Mouse (Mus musculus) inflammation-experienced regulatory T-cells, adult 6 months (primary cell): ENCODE data around the gene H2-M5. TPM values are rescaled to one million over a fixed set of nuclear protein-coding genes. Genes with fewer than 3 reads are reported as not detected.
"Not testable (repeated sequence)": the region's sequence is repeated elsewhere in the genome, so short reads cannot be mapped to it uniquely, and the experiment has no call there.

ENCODE experiments used
- ATAC-seq: one replicate; pipeline ENCODE4 v1.8.0; 2017
- polyA plus RNA-seq, 3 experiments: library from polyadenylated mRNA; unstranded; fragments of 100-300 nt; shearing (Covaris generic); gene quantifications; one replicate each; pipeline ENCODE4 v1.2.1; 2017

H2-M5 gene
- polyA plus RNA-seq = under 1 TPM in 2 of 3 experiments, not detected in 1; 0.16 to 0.39 TPM

- ATAC-seq = no peak
Observed at GRCm38 (mm10) chr17:36989437-36989836, at the start of gene H2-M5. Gene H2-M5 (minus strand): TSS chr17:36989537.

DNA sequence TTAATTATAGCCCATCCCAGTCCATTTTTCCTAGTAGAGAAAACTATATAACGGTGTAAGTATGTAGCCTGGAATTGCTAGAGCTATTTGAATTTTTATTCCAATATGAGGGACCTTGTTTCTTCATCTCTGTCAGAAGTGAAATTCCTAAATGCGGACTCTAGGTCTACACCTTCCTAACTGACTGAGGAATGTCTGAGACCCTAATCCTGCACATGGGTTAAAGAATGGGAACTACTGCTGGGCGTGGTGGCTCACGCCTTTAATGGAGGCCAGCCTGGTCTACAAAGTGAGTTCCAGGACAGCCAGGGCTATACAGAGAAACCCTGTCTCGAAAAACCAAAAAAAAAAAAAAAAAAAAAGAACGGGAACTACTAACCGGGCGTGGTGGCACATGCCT, 39.8 kb upstream of the H2-M5 start:
- ATAC-seq = no peak

- ATAC-seq = peak; percentile 96
Observed at GRCm38 (mm10) chr17:37028683-37029120, 39.4 kb upstream of the H2-M5 start.

DNA sequence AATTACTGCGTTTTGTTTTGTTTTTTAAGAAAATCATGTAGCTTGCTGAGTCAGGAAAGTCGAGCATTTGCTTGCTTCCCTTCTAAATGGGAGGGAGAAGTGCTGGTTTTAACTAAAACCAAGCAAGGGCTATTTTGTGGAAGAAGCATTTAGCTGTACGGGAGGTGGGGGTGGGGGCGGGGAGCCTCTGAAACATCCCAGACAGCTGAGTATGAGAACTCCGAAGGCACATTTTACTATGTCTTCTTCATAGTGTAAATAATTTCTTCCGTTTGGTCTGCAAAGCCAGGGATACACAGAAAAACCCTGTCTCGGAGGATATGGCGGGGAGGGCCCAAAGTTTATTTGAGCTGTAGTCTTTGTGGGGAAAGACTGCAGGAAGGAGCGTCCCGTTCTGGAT, 38.9 kb upstream of the H2-M5 start:
- no peak for ATAC-seq

GRCm38 (mm10) chr17:37027486-37027885, 38.1 kb upstream of the H2-M5 start:
- no peak for ATAC-seq

DNA sequence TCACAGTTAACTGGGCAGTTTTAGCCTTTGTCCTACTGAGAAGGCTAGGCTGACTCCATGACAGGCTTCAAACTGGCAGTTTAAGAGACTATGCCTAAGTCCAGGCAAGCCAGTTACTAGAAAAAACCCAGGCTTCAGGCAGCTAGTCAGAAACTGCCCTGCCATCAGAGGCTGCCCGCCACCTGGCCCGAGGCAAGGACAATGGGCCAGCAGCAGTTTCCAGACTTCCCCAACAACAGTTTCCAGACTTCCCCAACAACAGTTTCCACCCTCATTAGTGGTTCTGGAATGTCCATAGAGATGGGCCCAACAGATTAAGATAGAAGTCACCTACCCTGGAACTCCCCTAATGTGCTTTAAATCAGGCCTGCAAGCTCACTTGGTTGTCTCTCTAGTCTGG, 37.1 kb upstream of the H2-M5 start:
- ATAC-seq = no peak

- no peak for ATAC-seq
Observed at GRCm38 (mm10) chr17:37022628-37023576, 33.6 kb upstream of the H2-M5 start, which contains the start of gene Mog. Gene Mog (minus strand): TSS chr17:37023398.

GRCm38 (mm10) chr17:37019242-37019641, 29.9 kb upstream of the H2-M5 start:
- ATAC-seq = not testable (repeated sequence)

DNA sequence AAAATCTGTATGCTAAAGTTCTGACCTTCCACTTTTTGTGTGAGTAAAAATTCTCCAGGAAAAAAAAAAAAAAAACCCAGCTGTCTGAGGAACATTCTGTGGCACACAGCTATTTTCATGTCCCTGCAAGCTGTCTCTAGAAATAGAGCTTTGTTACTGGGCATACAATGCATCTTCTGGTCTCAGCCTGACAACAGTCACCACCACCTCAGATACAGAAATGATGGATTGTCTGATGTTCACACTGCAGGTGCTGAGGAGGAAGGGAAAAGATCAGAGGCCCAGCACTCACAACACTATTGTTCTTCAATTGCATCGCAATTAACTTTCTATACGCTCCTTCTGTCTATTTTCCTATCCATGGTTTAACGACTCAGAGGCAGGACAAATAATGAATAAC, 29.0 kb upstream of the H2-M5 start:
- no peak for ATAC-seq

GRCm38 (mm10) chr17:37016333-37016732, 27.0 kb upstream of the H2-M5 start:
- ATAC-seq = no peak

DNA sequence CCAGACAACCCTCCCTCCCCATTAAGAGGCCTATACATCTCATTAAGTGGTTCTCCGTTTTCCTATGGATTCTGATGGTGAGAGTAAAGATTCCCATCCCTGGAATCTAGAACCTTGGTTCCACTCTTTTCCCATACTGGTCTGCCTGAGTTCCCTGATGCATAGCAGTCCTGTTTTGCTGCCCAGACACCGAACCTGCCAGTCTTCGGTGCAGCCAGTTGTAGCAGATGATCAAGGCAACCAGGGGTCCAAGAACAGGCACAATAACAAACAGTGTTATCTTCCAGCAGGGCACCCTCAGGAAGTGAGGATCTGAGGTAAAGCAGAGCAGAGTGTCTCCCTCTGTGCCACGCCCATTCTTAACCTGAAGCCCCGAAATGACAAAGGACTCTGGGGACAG, 22.8 kb upstream of the H2-M5 start:
- ATAC-seq = no peak

DNA sequence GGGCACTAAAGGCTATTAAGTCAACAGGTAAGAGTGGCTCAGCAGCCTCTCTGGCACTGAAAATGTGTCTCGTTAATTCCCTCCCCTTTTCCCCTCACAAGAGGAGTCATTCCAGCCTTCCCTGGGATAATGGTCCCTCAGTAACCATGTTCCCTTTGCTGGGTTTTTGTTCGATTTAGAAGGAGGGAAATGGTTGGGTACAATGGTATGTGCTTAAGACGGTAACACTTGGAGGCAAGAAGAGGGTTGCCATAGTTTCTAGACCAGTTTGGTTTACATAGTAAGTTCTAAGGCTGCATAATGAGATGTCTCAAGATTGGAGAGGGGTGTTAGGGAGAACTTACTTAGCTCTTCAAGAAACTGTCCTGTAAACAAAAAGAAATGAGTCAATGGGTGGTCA, 22.4 kb upstream of the H2-M5 start:
- no peak for ATAC-seq

DNA sequence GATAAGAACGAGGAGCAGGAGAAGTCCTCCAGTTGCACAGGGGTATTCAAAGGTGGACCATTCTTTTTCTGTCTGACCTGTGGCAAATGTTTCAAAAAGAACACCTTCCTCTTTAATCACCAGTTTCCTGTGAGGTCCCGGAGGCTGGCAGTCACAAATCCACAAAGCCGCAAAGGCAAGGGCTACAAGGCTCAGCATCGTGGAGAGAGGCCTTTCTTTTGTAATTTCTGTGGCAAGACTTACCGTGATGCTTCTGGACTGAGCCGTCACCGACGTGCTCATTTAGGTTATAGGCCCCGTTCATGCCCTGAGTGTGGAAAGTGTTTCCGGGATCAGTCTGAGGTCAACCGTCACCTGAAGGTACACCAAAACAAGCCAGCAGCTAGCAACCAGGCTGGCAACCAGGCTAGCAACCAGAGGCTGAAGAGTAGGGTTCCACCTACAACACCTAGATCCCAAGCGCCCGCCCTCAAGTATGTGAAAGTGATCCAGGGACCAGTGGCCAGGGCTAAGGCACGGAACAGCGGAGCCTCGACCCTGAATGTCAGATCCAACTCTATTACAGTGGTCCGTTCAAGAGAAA, 20.2 kb upstream of the H2-M5 start:
- ATAC-seq = peak; percentile 28

DNA sequence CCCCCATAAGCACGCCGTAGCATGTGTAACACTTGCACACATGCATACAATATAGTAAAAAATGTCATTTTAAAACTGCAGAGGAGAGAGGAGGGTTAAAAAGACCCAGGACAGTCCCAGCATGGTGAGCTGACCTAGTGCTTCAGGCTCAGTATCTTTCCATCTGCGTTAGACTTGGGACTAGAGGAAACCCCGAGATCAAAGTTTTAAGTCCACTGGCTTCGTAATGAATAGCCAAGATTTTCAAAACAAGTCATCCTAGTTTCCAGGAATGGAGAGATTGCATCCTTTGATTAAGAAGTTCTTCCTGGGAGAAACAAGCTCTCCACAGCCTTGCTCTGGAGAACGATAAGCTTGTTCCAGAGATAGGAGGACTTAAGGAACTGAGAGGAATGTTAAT, 18.8 kb upstream of the H2-M5 start:
- no peak for ATAC-seq

GRCm38 (mm10) chr17:37003366-37003765, 14.0 kb upstream of the H2-M5 start:
- ATAC-seq = no peak

- ATAC-seq = no peak
Observed at GRCm38 (mm10) chr17:37002364-37003330, 13.3 kb upstream of the H2-M5 start.

DNA sequence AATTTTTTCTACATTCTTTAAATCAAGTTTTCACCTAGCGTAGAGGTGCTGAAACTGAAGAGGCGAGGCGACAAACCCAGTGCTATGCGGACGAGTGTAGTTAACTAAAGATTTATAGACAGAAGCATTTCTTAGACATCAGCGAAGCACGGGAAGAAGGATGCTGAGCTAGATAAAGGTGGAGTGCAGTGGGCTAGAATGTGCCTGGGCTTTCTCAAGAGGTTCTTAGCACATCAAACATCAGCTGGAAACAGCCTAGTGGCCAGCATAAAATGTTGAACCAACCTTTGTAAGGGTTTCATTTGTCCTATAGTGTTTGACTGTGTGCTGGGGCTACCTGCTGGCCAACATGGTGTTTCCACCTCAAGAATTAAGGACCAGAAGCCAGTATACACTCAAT, 11.5 kb upstream of the H2-M5 start, which contains the start of gene Zfp57:
Zfp57 (plus strand) TSS at position 301 of the 400 bp plus-strand sequence.
- no peak for ATAC-seq

- no peak for ATAC-seq
Observed at GRCm38 (mm10) chr17:36998477-36998876, 9.1 kb upstream of the H2-M5 start.

- ATAC-seq = no peak
Observed at GRCm38 (mm10) chr17:36997033-36997735, 7.8 kb upstream of the H2-M5 start.

GRCm38 (mm10) chr17:36995448-36995847, 6.1 kb upstream of the H2-M5 start:
- ATAC-seq = no peak

DNA sequence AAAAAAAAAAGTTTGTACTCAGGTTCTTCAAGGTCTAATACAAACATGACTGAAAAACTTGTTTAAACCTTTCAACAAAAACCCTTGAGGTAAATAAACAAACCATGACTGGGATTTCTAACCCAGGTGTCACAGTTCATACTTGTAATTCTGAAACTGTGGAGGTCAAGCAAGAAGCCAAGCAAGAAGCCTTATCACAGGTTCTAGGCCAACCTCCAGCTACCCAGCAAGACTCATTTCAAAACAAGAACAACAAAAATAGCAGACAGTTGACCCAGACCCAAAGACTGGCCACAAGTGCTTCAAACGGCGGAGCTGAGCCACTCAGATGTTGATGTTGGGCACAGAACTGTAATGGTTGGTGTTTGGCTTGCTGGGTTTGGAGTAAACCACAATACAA, 5.2 kb upstream of the H2-M5 start:
- no peak for ATAC-seq

GRCm38 (mm10) chr17:36993770-36994325, 4.5 kb upstream of the H2-M5 start:
- no peak for ATAC-seq
